Mouse (Mus musculus): Measurements from ENCODE around the gene Rnasel. TPM values are rescaled to one million over a fixed set of nuclear protein-coding genes. Genes with fewer than 3 reads are reported as not detected.

Rnasel gene
- total RNA-seq, 2 experiments from 2014 or later = 5.8 to 6.1 TPM

Other genes starting within 250 kb of the Rnasel start
- gene Npl, start 199.4 kb upstream of the Rnasel start, total RNA-seq (2021) = 1 to 10 TPM; 1.1 to 1.3 TPM
- not detected for gene Rgs8, start 96.4 kb upstream of the Rnasel start, total RNA-seq (2021)
- 1 to 10 TPM; 1.4 to 2.4 TPM for gene Rgs16, start 9.1 kb upstream of the Rnasel start, total RNA-seq (2021)
- gene Rgsl1, start 94.7 kb downstream of the Rnasel start, total RNA-seq (2021) = under 1 TPM in 1 of 2 experiments, not detected in 1; 0.11 TPM
- gene Teddm1b, start 124.9 kb downstream of the Rnasel start, total RNA-seq (2021) = not detected
- gene Teddm1a, start 142.3 kb downstream of the Rnasel start, total RNA-seq (2021) = not detected
- gene Glul, start 150.5 kb downstream of the Rnasel start, total RNA-seq (2021) = 100 to 1,000 TPM; 349 to 403 TPM
- gene Teddm2, start 150.8 kb downstream of the Rnasel start, total RNA-seq (2021) = under 1 TPM; 0.73 to 0.87 TPM